ENCODE assay signal across 8 mouse cellular contexts in the genomic region with DNA sequence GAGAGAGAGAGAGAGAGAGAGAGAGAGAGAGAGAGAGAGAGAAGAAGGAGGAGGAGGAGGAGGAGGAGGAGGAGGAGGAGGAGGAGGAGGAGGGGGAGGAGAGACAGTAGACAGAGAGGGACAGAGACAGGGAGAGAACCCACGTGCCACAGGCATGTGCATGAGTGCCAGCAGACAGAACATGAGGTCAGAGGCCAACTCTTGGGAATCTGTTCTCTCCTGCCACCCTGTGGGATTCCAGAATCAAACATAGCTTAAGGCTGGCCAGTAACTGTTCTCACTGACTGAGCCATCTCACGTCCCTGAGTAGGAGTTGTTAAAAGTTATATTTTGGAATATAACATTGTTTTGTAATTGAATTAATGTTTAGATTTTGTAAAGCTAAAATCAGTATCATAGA. TPM values are rescaled to one million over a fixed set of nuclear protein-coding genes. Genes with fewer than 3 reads are reported as not detected.
A peak's percentile ranks its signal among the peaks of the same experiment; 100 is the strongest.
DNase-seq lines count a peak whose midpoint lies in the region; ATAC-seq and TF ChIP-seq lines count a peak whose summit lies in the region.

No protein-coding gene starts in this region.

- intact Hi-C loops in left cerebral cortex, postnatal 10 days (cut with DNase I) = no loop called here

- no peak overlapping the region for H3K4me3 ChIP-seq in embryonic facial prominence, embryonic 11.5 days (ENCODE audit: low read depth, low read length)
- H3K4me3 ChIP-seq in intestine, postnatal 0 days (ENCODE audit: low read depth, low read length) = no peak overlapping the region

- H3K4me2 ChIP-seq in embryonic facial prominence, embryonic 11.5 days (ENCODE audit: low read depth, low read length) = no peak overlapping the region
- H3K4me2 ChIP-seq in intestine, postnatal 0 days (replicated peaks; ENCODE audit: low read depth) = no peak overlapping the region

- peak; percentile 65 for TF ChIP-seq CTCF in intestine, postnatal 0 days (IDR thresholded peaks at IDR 0.05; ENCODE audit: low read depth)

- no peak; the same call in 1 of the 2 replicates for ATAC-seq in embryonic facial prominence, embryonic 11.5 days (replicated peaks; ENCODE audit: insufficient number of reproducible peaks, low FRiP score, low TSS enrichment, low read depth)
- ATAC-seq in intestine, postnatal 0 days = peak; percentile 86
- ATAC-seq in cerebellum, adult (ENCODE audit: insufficient number of reproducible peaks, low FRiP score, low TSS enrichment) = no peak

- no peak overlapping the region for H3K9ac ChIP-seq in embryonic facial prominence, embryonic 11.5 days (replicated peaks; ENCODE audit: low read length)
- H3K9ac ChIP-seq in intestine, postnatal 0 days (ENCODE audit: low read depth, low read length) = no peak overlapping the region

- H3K27ac ChIP-seq in embryonic facial prominence, embryonic 11.5 days (replicated peaks; ENCODE audit: low read depth, low read length) = no peak overlapping the region
- H3K27ac ChIP-seq in intestine, postnatal 0 days (ENCODE audit: low read depth, low read length) = no peak overlapping the region

- H3K27me3 ChIP-seq in embryonic facial prominence, embryonic 11.5 days (ENCODE audit: control insufficient read depth, insufficient read depth, low read length) = no peaks in the 10 kb centered on the region
- H3K27me3 ChIP-seq in intestine, postnatal 0 days (replicated peaks; ENCODE audit: control insufficient read depth, insufficient read depth, low read length) = no peaks in the 10 kb centered on the region

- no peaks in the 10 kb centered on the region for H3K36me3 ChIP-seq in embryonic facial prominence, embryonic 11.5 days (replicated peaks; ENCODE audit: control insufficient read depth, insufficient read depth, low read depth, low read length)
- no peaks in the 10 kb centered on the region for H3K36me3 ChIP-seq in intestine, postnatal 0 days (ENCODE audit: control insufficient read depth, insufficient read depth)

- no peaks in the 10 kb centered on the region for H3K4me1 ChIP-seq in embryonic facial prominence, embryonic 11.5 days (ENCODE audit: control insufficient read depth, insufficient read depth, low read length)
- H3K4me1 ChIP-seq in intestine, postnatal 0 days (replicated peaks; ENCODE audit: control insufficient read depth, insufficient read depth, low read length) = no peaks in the 10 kb centered on the region

- WGBS in embryonic facial prominence, embryonic 11.5 days = 22% methylated on average over 2 of the region's 2 CpGs
- WGBS in intestine, postnatal 0 days = 36% methylated on average over 2 of the region's 2 CpGs

- peak; percentile 32 for DNase-seq in ovary, postnatal 36 days (ENCODE audit: low spot score)
- no peak for DNase-seq in ovary, postnatal 14 days (ENCODE audit: low spot score)
- peak; percentile 46 for DNase-seq in embryonic facial prominence, embryonic 11.5 days (ENCODE audit: low spot score)
- DNase-seq in lung, postnatal 36 days = peak; percentile 86
- no peak for DNase-seq in layer of hippocampus, postnatal 10 days (ENCODE audit: low spot score in 2 of 2)
- no peak for DNase-seq in left cerebral cortex, postnatal 10 days (ENCODE audit: extremely low spot score in 1 of 2, low spot score in 2 of 2)

- no peaks in the 10 kb centered on the region for H3K9me3 ChIP-seq in embryonic facial prominence, embryonic 11.5 days (replicated peaks; ENCODE audit: control insufficient read depth, low read length)
- no peaks in the 10 kb centered on the region for H3K9me3 ChIP-seq in intestine, postnatal 0 days (ENCODE audit: control insufficient read depth)

RNA-seq across cellular contexts. Expression of a gene that starts 39.3 kb away (rescaled TPM):
- 20.3 and 22.6 TPM in 2 replicates for polyA plus RNA-seq in embryonic facial prominence, embryonic 11.5 days (2014; fragmentation: Nextera tagmentation; extraction: Ambion mirVana)
- polyA plus RNA-seq in intestine, postnatal 0 days (2015; fragmentation: Nextera tagmentation; extraction: Ambion mirVana) = 25.7 and 26.1 TPM in 2 replicates
- total RNA-seq in layer of hippocampus, postnatal 10 days (2021) = 1 to 10 TPM; 8.5 to 8.8 TPM
- total RNA-seq in left cerebral cortex, postnatal 10 days (2021) = 10 to 100 TPM; 13.6 to 15.8 TPM

Comparison
In these comparisons a context has a peak if more than half of its experiments do, and no peak if none do; other contexts are left out.
1. DNase-seq: peak in ovary, postnatal 36 days (single experiment), embryonic facial prominence, embryonic 11.5 days (single experiment) and lung, postnatal 36 days (single experiment); none in ovary, postnatal 14 days (single experiment), layer of hippocampus, postnatal 10 days (0 of 2) and left cerebral cortex, postnatal 10 days (0 of 2).